Mouse (Mus musculus) CD4-positive naive resting alpha-beta T cell, adult 57 days (primary cell): Measurements from ENCODE around the gene Adgrg3. TPM values are rescaled to one million over a fixed set of nuclear protein-coding genes. Genes with fewer than 3 reads are reported as not detected.

Experiments used
- total RNA-seq: library from RNA; stranded (reverse); gene quantifications from one replicate; pipeline ENCODE4 v1.2.4, GENCODE M21; 2023

The Adgrg3 gene
- total RNA-seq, result 8.7 TPM

DNA sequence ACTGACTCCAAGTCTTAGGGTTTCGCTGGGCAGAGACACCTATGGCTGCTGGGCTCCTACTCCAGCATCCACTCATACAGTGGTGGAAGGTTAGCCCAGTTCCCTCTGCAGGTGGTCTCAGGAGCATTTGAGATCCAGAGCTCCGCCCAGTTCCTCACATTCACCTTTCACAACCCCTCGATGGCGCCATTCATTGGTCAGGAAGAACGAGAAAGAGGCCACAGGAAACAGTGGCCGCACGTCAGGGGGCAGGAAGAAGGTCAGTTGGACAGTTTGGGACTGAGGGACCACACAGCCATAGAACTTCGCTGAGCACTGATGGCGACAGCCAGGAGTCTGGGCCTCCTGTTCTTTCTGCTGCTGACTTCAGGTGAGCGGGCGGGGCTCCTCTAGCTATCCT, at the start of gene Adgrg3:
Adgrg3 (plus strand) TSS at position 242 of the 400 bp plus-strand sequence.

DNA sequence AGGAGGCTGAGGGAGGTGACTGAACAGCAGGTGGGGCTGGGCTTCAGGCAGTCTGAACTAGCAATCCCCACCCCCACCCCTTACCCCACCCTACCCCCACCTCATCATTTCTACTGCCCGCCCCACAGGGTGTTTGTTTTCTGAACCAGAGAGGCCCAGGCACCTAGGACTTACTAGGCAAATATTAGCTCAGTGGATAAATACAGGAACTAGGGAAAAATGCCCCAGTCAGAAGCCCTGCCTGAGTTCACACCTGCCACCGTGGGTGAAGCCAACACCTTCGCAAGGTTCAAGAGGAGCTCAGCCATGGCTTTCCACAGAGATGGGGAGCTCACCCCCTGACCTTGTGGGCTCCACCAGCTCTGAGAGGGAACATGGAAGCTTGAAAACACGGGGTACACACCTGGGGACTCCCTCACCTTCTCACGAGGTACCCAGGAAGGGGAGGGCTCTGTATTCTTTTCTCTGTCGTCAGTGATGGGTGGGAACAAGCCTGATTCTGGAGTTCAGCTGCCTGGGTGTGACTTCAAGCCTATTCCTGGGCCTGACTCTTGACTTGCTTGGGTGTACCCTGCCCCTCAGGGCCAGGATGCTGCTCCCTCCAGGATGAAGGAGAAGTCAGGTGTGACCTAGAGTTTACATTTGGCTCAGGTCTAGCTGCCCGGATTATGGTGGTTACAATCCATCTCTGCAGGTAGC, 42.9 kb upstream of the Adgrg3 start, which contains the start of gene Adgrg1:
Adgrg1 (plus strand) TSS at position 285 of the 699 bp plus-strand sequence.

DNA sequence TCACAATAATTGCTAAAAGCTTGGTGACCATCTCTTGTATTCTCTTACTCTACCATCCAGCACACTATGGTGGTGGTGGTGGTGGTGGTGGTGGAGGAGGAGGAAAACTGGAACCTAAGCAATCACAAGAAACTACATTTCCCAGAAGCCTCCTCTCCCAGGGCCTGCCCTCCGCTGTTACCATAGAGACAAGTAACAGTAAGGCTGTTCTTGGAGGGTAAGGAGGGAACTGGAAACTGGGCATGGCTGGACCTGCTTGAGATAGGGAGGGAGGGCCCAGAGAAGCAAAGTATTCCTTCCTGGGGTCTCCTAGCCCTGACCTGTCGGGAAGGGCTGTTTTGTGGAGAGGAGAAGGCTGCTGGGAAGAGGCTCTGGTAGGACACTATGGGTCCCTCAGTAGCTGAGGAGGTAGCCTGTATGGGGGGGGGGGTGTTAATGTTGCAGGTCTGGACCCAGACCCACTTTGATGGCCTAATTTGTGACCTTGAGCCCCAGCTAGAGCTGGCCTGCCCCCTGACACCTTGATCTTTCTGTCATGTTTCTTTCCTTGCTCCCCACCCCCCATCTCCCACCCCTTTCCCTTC, 37.5 kb downstream of the Adgrg3 start, which contains the start of gene Drc7:
Drc7 (plus strand) TSS at position 177 of the 584 bp plus-strand sequence.

DNA sequence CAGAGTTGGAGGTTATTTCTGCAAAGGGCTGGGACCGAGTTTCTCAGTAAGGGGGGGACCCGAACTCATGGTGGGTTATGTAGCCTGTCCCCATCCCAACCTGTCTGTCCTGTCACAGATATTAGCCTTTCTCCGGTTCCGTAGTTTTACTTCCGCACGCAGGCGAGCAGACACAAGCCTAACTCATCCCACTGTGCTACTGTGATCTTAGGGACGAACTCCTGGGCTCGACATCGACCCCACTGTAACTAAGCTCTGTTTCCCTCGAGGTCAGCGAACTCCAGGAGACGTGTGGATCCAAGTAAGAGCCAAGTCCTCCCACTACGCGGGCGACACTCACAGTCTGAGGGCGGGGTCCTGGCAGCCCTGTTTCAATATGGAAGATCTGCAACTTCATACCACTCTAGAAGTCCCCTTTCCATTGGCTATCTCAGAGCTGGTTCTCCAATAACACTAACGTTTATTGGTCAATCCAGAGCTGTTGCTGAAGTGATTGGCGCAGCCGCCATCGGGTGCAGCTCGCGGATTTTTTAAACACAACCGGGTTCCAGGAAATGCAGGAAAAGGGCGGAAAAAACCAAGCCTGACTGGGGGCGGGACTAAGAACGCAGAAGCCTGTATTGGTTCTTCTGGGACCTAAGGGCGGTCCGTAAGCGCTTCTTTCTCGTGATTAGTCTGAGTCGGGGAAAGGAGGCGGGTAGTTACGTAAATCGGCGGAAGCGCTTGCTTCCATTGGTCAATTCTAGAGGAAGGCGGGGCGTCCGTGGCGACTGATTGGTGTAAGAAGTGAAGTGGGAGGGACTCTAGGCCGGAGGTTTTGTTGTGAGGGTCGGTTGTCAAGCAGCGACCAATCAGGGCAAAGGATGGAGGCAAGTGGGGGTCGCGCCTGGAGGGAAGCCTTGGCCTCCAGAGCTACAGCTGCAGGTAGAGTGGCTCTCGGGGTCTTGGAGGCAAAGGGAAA, 63.2 kb downstream of the Adgrg3 start, which contains the start of gene Katnb1:
Katnb1 (plus strand) TSS at position 806 of the 961 bp plus-strand sequence.

Other genes starting within 250 kb of the Adgrg3 start
- not detected for gene Cx3cl1, start 245.7 kb upstream of the Adgrg3 start, total RNA-seq
- gene Ccl17, start 207.2 kb upstream of the Adgrg3 start, total RNA-seq, result not detected
- gene Coq9, start 179.4 kb upstream of the Adgrg3 start, total RNA-seq, result 33.6 TPM
- gene Ciapin1, start 179.3 kb upstream of the Adgrg3 start, total RNA-seq, result 57.2 TPM
- gene Polr2c, start 160.2 kb upstream of the Adgrg3 start, total RNA-seq, result 61.2 TPM
- 1.7 TPM for gene Dok4, start 141.4 kb upstream of the Adgrg3 start, total RNA-seq
- gene Ccdc102a, start 99.6 kb upstream of the Adgrg3 start, total RNA-seq, result 3.1 TPM
- 2.7 TPM for gene Adgrg5, start 94.0 kb upstream of the Adgrg3 start, total RNA-seq
- 2.0 TPM for gene Adgrg1, start 42.9 kb upstream of the Adgrg3 start, total RNA-seq
- gene Drc7, start 37.4 kb downstream of the Adgrg3 start, total RNA-seq, result not detected
- gene Katnb1, start 63.5 kb downstream of the Adgrg3 start, total RNA-seq, result 11.9 TPM
- 4.4 TPM for gene Kifc3, start 185.1 kb downstream of the Adgrg3 start, total RNA-seq